Mouse (Mus musculus): ENCODE results near the gene Mrpl34.

The Mrpl34 gene

GRCm38 (mm10) chr8:71469411-71469810, 4.7 kb downstream of the Mrpl34 start:
- no peak for DNase-seq (ENCODE audit: low read depth)

GRCm38 (mm10) chr8:71470146-71470912, 5.6 kb downstream of the Mrpl34 start:
- DNase-seq (ENCODE audit: low read depth) = no peak

- DNase-seq (ENCODE audit: low read depth) = no peak
Observed at GRCm38 (mm10) chr8:71470913-71471255, 6.1 kb downstream of the Mrpl34 start.

- DNase-seq (ENCODE audit: low read depth) = no peak
Observed at GRCm38 (mm10) chr8:71471861-71472260, 7.1 kb downstream of the Mrpl34 start.

- no peak for DNase-seq (ENCODE audit: low read depth)
Observed at GRCm38 (mm10) chr8:71472601-71473386, 8.0 kb downstream of the Mrpl34 start.

GRCm38 (mm10) chr8:71474344-71474743, 9.6 kb downstream of the Mrpl34 start:
- no peak for DNase-seq (ENCODE audit: low read depth)

- no peak for DNase-seq (ENCODE audit: low read depth)
Observed at GRCm38 (mm10) chr8:71474785-71475701, 10.3 kb downstream of the Mrpl34 start.

GRCm38 (mm10) chr8:71475702-71476075, 10.9 kb downstream of the Mrpl34 start:
- DNase-seq (ENCODE audit: low read depth) = no peak

- no peak for DNase-seq (ENCODE audit: low read depth)
Observed at GRCm38 (mm10) chr8:71476099-71476940, 11.6 kb downstream of the Mrpl34 start.

GRCm38 (mm10) chr8:71477196-71477845, 12.6 kb downstream of the Mrpl34 start:
- DNase-seq (ENCODE audit: low read depth) = no peak

GRCm38 (mm10) chr8:71478943-71479342, 14.2 kb downstream of the Mrpl34 start:
- no peak for DNase-seq (ENCODE audit: low read depth)

- DNase-seq (ENCODE audit: low read depth) = peak; percentile 78
Observed at GRCm38 (mm10) chr8:71483932-71484331, 19.2 kb downstream of the Mrpl34 start.

GRCm38 (mm10) chr8:71484736-71485135, 20.0 kb downstream of the Mrpl34 start:
- no peak for DNase-seq (ENCODE audit: low read depth)

- DNase-seq (ENCODE audit: low read depth) = no peak
Observed at GRCm38 (mm10) chr8:71485142-71486135, 20.7 kb downstream of the Mrpl34 start, which contains the start of gene Ano8. Ano8 (minus strand) TSS chr8:71485963.

- no peak for DNase-seq (ENCODE audit: low read depth)
Observed at GRCm38 (mm10) chr8:71486136-71486529, 21.4 kb downstream of the Mrpl34 start.

GRCm38 (mm10) chr8:71487691-71488445, 23.1 kb downstream of the Mrpl34 start, which contains the start of gene Gtpbp3:
Gtpbp3 (plus strand) TSS chr8:71488103.
- no peak for DNase-seq (ENCODE audit: low read depth)

GRCm38 (mm10) chr8:71488454-71488853, 23.7 kb downstream of the Mrpl34 start:
- DNase-seq (ENCODE audit: low read depth) = peak; percentile 98

GRCm38 (mm10) chr8:71495039-71495438, 30.3 kb downstream of the Mrpl34 start:
- peak; percentile 67 for DNase-seq (ENCODE audit: low read depth)

GRCm38 (mm10) chr8:71495811-71496210, 31.1 kb downstream of the Mrpl34 start:
- DNase-seq (ENCODE audit: low read depth) = no peak

All from c-Kit-positive CD71-positive TER-119-negative erythroid progenitor cells, embryonic 14.5 days (primary cell).